Mouse (Mus musculus) limb, embryonic 14.5 days (tissue): ENCODE measurements around the gene Arhgef25. TPM values are rescaled to one million over a fixed set of nuclear protein-coding genes. Genes with fewer than 3 reads are reported as not detected.
A peak's percentile ranks its signal among the peaks of the same experiment; 100 is the strongest.

Experiments used
- ATAC-seq: fragments of 200-750 bp; cut with Nextera tagmentation; 2 replicates; pipeline ENCODE4 v1.8.0; 2017; ENCODE audit warnings: low read depth, moderate number of reproducible peaks, moderate TSS enrichment; ENCODE audit not compliant: low FRiP score
- DNase-seq: peaks from one replicate; pipeline ENCODE4 v3.0.0-alpha.2; 2015; ENCODE audit warnings: low spot score
- H3K27ac ChIP-seq: fragments of 300-500 bp; sonication (generic); replicated peaks from 2 replicates; pipeline ENCODE4 v1.5.1; 2014; ENCODE audit warnings: low read depth, mild to moderate bottlenecking, low read length, moderate library complexity, mixed read lengths
- H3K27me3 ChIP-seq: fragments of 300-500 bp; sonication (generic); 2 replicates; pipeline ENCODE4 v1.6.1; 2014; ENCODE audit warnings: low read length, mixed read lengths; ENCODE audit not compliant: control insufficient read depth, insufficient read depth
- H3K36me3 ChIP-seq: fragments of 300-500 bp; sonication (generic); 2 replicates; pipeline ENCODE4 v1.6.1; 2014; ENCODE audit warnings: mild to moderate bottlenecking, low read length, moderate library complexity, mixed read lengths; ENCODE audit not compliant: control insufficient read depth, insufficient read depth
- H3K4me1 ChIP-seq: fragments of 300-500 bp; sonication (generic); 2 replicates; pipeline ENCODE4 v1.6.1; 2014; ENCODE audit warnings: antibody characterized with exemption, low read length, mixed read lengths; ENCODE audit not compliant: control insufficient read depth, insufficient read depth
- H3K4me2 ChIP-seq: fragments of 300-500 bp; sonication (generic); replicated peaks from 2 replicates; pipeline ENCODE4 v1.6.1; 2014; ENCODE audit warnings: low read depth, mild to moderate bottlenecking, low read length, moderate library complexity; ENCODE audit not compliant: severe bottlenecking
- H3K4me3 ChIP-seq: fragments of 300-500 bp; sonication (generic); replicated peaks from 2 replicates; pipeline ENCODE4 v1.5.1; 2014; ENCODE audit warnings: low read length
- H3K9ac ChIP-seq: fragments of 300-500 bp; sonication (generic); 2 replicates; pipeline ENCODE4 v1.6.1; 2014; ENCODE audit warnings: mild to moderate bottlenecking, low read depth, low read length, moderate library complexity; ENCODE audit not compliant: severe bottlenecking
- H3K9me3 ChIP-seq: fragments of 300-500 bp; sonication (generic); 2 replicates; pipeline ENCODE4 v1.6.1; 2016; ENCODE audit warnings: low read length; ENCODE audit not compliant: control insufficient read depth
- POLR2A ChIP-seq: fragments of 200-500 bp; IDR thresholded peaks from 2 replicates; pipeline ENCODE4 v1.8.0; 2012; ENCODE audit warnings: inconsistent platforms, mild to moderate bottlenecking, moderate library complexity, borderline replicate concordance; ENCODE audit not compliant: insufficient read depth, insufficient read length; ENCODE audit errors: extremely low read depth
- WGBS: fragments of 180-500 bp; shearing (Covaris S2); extraction: QIAGEN DNeasy Blood & Tissue Kit; methylation state at CpG from one replicate; pipeline ENCODE4 v1.1.7; 2014; 5-methylcytosine and 5-hydroxymethylcytosine counted together
- polyA plus RNA-seq, 2 experiments: library from polyadenylated mRNA; depleted of rRNA in 1 of 2; stranded (reverse) in 1 of 2; unstranded in 1 of 2; fragments of >200 nt; fragmentation: Nextera tagmentation in 1 of 2; extraction: Ambion mirVana in 1 of 2; gene quantifications; 2 replicates each; pipeline versions ENCODE4 v1.2.1 to v1.2.3; 2012 to 2014

Arhgef25 gene
- polyA plus RNA-seq, 2 experiments, result 86.8 to 228 TPM

DNA sequence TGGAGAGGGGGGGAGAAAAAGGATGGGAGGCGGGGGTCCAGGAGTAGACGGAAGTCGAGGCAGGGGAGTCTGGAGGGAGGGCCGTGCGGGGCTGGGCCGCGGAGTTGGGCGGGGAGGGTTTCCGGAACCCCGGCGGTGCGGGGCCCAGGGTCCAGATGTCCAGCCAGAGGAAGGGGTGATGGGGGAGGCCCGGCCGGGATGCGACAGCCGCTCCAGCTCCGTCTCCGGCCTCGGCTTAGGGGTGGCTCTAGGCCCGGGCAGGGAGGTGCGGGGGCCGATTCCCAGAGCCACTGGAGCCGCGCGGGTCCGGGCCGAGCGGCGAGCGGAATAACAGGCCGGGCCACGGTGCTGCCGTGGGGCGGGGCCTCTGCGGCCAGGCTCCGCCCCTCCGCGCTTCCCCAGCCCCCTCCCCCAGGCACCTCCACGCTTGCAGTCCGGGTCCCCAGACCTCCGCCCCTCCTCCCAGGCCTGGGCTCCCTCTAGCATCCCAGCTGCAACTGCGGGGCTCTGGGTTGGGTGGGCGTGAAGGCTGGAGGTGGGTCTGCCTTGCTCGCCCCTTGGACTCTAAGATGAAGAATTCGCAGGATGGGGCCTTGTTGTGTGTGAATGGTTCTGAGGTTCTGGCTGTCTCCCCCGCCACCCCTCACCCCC lies 1.3 kb downstream of the Arhgef25 start:
- peak overlapping the region; percentile 69 for H3K9ac ChIP-seq
- WGBS, result 5% methylated on average over 32 of the region's 46 CpGs
- peaks cover 22% of the 10 kb centered on the region for H3K4me1 ChIP-seq
- peak; percentile 90 for ATAC-seq
- H3K36me3 ChIP-seq, result peaks cover 64% of the 10 kb centered on the region
- no peaks in the 10 kb centered on the region for H3K9me3 ChIP-seq
- H3K4me2 ChIP-seq, result peak overlapping the region; percentile 95
- peak; percentile 83 for DNase-seq
- peak overlapping the region; percentile 82 for H3K4me3 ChIP-seq
- TF ChIP-seq POLR2A, result peak; percentile 14; the same call in 1 of the 2 replicates
- peak overlapping the region; percentile 92 for H3K27ac ChIP-seq
- no peaks in the 10 kb centered on the region for H3K27me3 ChIP-seq

DNA sequence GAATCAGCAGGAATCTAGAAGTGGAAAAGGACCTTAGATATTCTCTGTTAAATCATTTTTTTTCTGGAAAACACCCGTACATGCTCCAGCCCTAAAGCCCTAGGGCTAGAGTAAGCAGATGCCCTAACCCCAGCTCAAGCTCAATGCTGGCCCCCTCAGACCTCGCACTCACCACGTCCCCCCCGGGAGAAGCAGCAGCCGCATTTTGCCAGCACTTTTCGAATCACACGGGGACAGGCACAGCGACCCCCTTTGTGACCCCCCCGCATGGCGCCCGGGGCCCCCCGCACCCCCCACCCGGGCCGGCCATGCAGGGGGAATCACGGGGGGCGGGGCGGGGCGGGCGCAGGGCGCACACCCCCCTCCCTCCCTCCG lies 1.8 kb downstream of the Arhgef25 start:
- DNase-seq, result no peak
- TF ChIP-seq POLR2A, result no peak
- H3K4me2 ChIP-seq, result peak overlapping the region; percentile 95
- peak overlapping the region; percentile 92 for H3K27ac ChIP-seq
- no peaks in the 10 kb centered on the region for H3K9me3 ChIP-seq
- peak overlapping the region; percentile 82 for H3K4me3 ChIP-seq
- peaks cover 22% of the 10 kb centered on the region for H3K4me1 ChIP-seq
- H3K9ac ChIP-seq, result peak overlapping the region; percentile 69
- H3K36me3 ChIP-seq, result peaks cover 66% of the 10 kb centered on the region
- H3K27me3 ChIP-seq, result no peaks in the 10 kb centered on the region
- ATAC-seq, result no peak
- 1% methylated on average over 16 of the region's 21 CpGs for WGBS

DNA sequence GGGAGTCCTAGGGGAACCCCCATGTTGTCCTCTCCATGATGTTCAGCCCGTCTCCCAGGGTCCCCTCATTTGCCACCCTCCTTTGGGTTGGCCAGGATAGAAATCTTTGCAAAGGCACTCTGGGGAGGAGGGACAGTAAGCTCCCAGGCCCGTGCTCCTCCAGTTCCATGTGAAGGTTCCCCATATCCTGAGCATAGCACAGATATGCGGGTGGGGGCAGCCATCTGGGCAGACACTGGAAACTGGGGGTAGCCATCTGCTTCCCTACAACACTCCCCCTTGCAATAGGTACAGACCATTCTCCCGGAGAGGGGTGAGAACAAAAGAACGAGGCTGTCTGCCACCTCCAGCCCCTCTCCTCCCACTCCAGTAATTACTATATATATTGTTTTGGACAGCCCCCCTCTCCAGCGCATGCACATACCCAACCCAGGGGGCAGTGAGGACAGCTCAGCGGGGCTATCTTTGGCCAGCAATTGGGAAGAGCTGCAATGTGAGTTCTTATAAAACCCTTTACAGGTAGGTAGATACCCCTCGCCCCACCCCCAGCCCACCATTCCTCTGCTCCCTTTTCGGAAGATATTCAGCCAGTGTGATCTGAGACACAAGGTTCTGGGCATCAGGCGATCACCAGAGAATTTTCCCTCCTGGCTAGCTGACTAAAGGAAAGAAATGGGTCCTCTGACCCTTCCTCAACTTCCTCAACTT lies 2.4 kb downstream of the Arhgef25 start:
- TF ChIP-seq POLR2A, result no peak
- DNase-seq, result no peak
- Histone ChIP-seq H3K4me3 (peak overlapping the region; percentile 82), H3K4me1 (peaks cover 22% of the 10 kb centered on the region), H3K27me3 (no peaks in the 10 kb centered on the region), H3K4me2 (peak overlapping the region; percentile 95), H3K9me3 (no peaks in the 10 kb centered on the region), H3K36me3 (peaks cover 66% of the 10 kb centered on the region), H3K27ac (0 out of 2 replicates have a peak overlapping the region, but pooled peaks have one; percentile 92), H3K9ac (peak overlapping the region; percentile 69)
- WGBS, result 31% methylated on average over 10 of the region's 10 CpGs
- no peak for ATAC-seq

DNA sequence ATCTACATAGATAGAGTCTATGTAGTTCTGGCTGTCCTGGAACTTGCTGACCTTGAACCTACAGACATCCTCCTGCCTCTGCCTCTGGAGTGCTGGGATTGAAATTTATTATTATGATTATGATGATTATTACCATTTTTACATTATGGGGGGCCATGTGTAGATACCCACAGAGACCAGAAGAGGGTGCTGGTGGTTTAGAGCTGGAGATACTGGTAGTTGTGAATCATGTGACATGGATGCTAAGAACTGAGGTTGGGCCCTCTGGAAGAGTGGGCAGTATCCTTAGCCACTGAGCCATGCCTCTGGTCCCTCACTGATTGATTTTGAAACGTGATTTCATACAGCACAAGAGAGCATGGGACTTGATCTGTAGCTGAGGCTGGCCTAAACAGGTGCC lies 3.4 kb downstream of the Arhgef25 start:
- 83% methylated on average over 1 of the region's 1 CpGs for WGBS
- H3K9ac ChIP-seq, result no peak overlapping the region
- H3K27me3 ChIP-seq, result no peaks in the 10 kb centered on the region
- no peak overlapping the region for H3K4me2 ChIP-seq
- H3K27ac ChIP-seq, result no peak overlapping the region
- ATAC-seq, result no peak
- no peak for DNase-seq
- no peak overlapping the region for H3K4me3 ChIP-seq
- TF ChIP-seq POLR2A, result no peak
- H3K36me3 ChIP-seq, result peaks cover 63% of the 10 kb centered on the region
- H3K9me3 ChIP-seq, result no peaks in the 10 kb centered on the region
- H3K4me1 ChIP-seq, result peaks cover 22% of the 10 kb centered on the region

DNA sequence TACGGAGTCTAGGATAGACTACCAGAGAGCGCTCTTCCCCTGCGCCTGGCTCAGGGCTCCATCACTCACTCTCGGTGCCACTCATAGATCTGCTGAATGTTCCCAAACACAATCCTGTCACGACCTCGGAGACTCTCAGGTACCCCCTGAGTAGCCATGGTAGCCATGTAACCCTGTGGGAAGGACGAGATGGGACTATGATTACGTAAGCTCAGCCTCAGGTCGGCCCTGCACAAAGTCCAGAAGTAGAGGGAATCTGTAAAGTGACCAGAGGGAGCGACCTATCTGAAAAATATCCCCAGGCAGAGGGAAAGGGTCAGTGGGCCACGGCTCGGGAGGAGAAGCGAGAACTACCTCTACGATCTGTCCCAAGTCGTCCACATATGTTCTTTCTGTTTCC lies 4.4 kb downstream of the Arhgef25 start:
- ATAC-seq, result no peak
- TF ChIP-seq POLR2A, result no peak
- H3K4me1 ChIP-seq, result peaks cover 17% of the 10 kb centered on the region
- H3K27me3 ChIP-seq, result peaks cover 5% of the 10 kb centered on the region
- 85% methylated on average over 15 of the region's 15 CpGs for WGBS
- peaks cover 54% of the 10 kb centered on the region for H3K36me3 ChIP-seq
- H3K9ac ChIP-seq, result no peak overlapping the region
- DNase-seq, result no peak
- no peak overlapping the region for H3K4me2 ChIP-seq
- H3K27ac ChIP-seq, result no peak overlapping the region
- H3K4me3 ChIP-seq, result no peak overlapping the region
- H3K9me3 ChIP-seq, result no peaks in the 10 kb centered on the region
